In genomic region chr10:62919925-62920765, GRCm38 (mm10) we compare ENCODE assay signal across 8 mouse cellular contexts. TPM values are rescaled to one million over a fixed set of nuclear protein-coding genes. Genes with fewer than 3 reads are reported as not detected.
A peak's percentile ranks its signal among the peaks of the same experiment; 100 is the strongest.
DNase-seq lines count a peak whose midpoint lies in the region; ATAC-seq lines count a peak whose summit lies in the region.

Slc25a16 (plus strand) TSS chr10:62920633.

- DNase-seq in adrenal gland, adult (ENCODE audit: inconsistent age in 2 of 2, low spot score in 1 of 2), result peak; percentile 93 to 97
- peak; percentile 97 for DNase-seq in embryo, embryonic 10.5 days (ENCODE audit: low spot score)
- peak; percentile 91 for DNase-seq in gastrocnemius, postnatal 14 days
- DNase-seq in left cerebral cortex, postnatal 10 days (ENCODE audit: extremely low spot score in 1 of 2, low spot score in 2 of 2), result peak; percentile 88 to 96
- peak; percentile 92 for DNase-seq in right cerebral cortex, postnatal 25 days
- peak; percentile 89 to 92 for DNase-seq in urinary bladder, postnatal 4 days (ENCODE audit: low spot score in 2 of 2)

- ATAC-seq in inflammation-experienced regulatory T-cells, adult 6 months, result peak; percentile 95
- peak; percentile 89 for ATAC-seq in megakaryocyte-erythroid progenitor cell, adult 5-6 weeks (replicated peaks; ENCODE audit: low FRiP score, low TSS enrichment, poor library complexity, severe bottlenecking)

- intact Hi-C loops in gastrocnemius, postnatal 14 days (cut with DNase I; ENCODE audit: low total_unique reads), result loop anchor here (5.0 kb wide), 1 partner anchor 53 kb away; no protein-coding TSS in a partner anchor
- intact Hi-C loops in left cerebral cortex, postnatal 10 days (cut with DNase I), result loop anchor here (5.0 kb wide), 1 partner anchor 33 kb away; no protein-coding TSS in a partner anchor

RNA-seq across cellular contexts. Expression of gene Slc25a16, which starts in this region (rescaled TPM):
- 10 to 100 TPM; 18.5 to 19.8 TPM for total RNA-seq in gastrocnemius, postnatal 14 days (2021)
- polyA plus RNA-seq in inflammation-experienced regulatory T-cells, adult 6 months (2017; shearing (Covaris generic)), result 1 to 10 TPM; 2.9 to 5.1 (median 3.1) TPM
- 10 to 100 TPM; 35.0 to 39.0 TPM for total RNA-seq in left cerebral cortex, postnatal 10 days (2021)
- total RNA-seq in megakaryocyte-erythroid progenitor cell, adult 5-6 weeks (2014; fragmentation: Nextera tagmentation), result 15.4 and 20.4 TPM in 2 replicates
- total RNA-seq in megakaryocyte-erythroid progenitor cell, adult 5-6 weeks (2017), result 22.1 and 25.7 TPM in 2 replicates

Comparison
In these comparisons a context has a peak if more than half of its experiments do, and no peak if none do; other contexts are left out.
1. Peak in every context shown above with its lines: DNase-seq and ATAC-seq.